Mouse (Mus musculus) megakaryocyte, adult 5-6 weeks (primary cell): Measurements from ENCODE around the gene Slc9a6. TPM values are rescaled to one million over a fixed set of nuclear protein-coding genes. Genes with fewer than 3 reads are reported as not detected.

Experiments
- total RNA-seq, 2 experiments: library from RNA; stranded (forward) in 1 of 2; stranded (reverse) in 1 of 2; fragments of 153-499, 151-499 nt in 1 of 2; fragments of 221-1000, 200-1000 nt in 1 of 2; gene quantifications; 2 replicates each; pipeline versions ENCODE4 v1.2.3 to v1.2.4; 2015 to 2017

The Slc9a6 gene
- total RNA-seq, 2 experiments from 2014 or later: 12.6 to 20.3 TPM

Other genes starting within 250 kb of the Slc9a6 start
- not detected in 2 replicates for gene Smim10l2a, start 235.2 kb upstream of the Slc9a6 start, total RNA-seq (2015)
- gene Smim10l2a, start 235.2 kb upstream of the Slc9a6 start, total RNA-seq (2017): 0.29 TPM in 1 of 2 replicates, not detected in the other
- not detected in 2 replicates for gene Gm2174, start 161.8 kb upstream of the Slc9a6 start, total RNA-seq (2015)
- gene Gm2174, start 161.8 kb upstream of the Slc9a6 start, total RNA-seq (2017): 42.8 and 90.9 TPM in 2 replicates
- gene Ints6l, start 154.9 kb upstream of the Slc9a6 start, total RNA-seq (2015): 155 and 175 TPM in 2 replicates
- 106 and 114 TPM in 2 replicates for gene Ints6l, start 154.9 kb upstream of the Slc9a6 start, total RNA-seq (2017)
- gene Gm10477, start 85.0 kb upstream of the Slc9a6 start, total RNA-seq (2015): not detected in 2 replicates
- gene Gm10477, start 85.0 kb upstream of the Slc9a6 start, total RNA-seq (2017): not detected in 2 replicates
- 0.36 TPM in 1 of 2 replicates, not detected in the other for gene Gm648, start 60.2 kb upstream of the Slc9a6 start, total RNA-seq (2015)
- not detected in 2 replicates for gene Gm648, start 60.2 kb upstream of the Slc9a6 start, total RNA-seq (2017)
- 17.4 and 18.5 TPM in 2 replicates for gene Mmgt1, start 11.7 kb upstream of the Slc9a6 start, total RNA-seq (2015)
- 13.3 and 15.5 TPM in 2 replicates for gene Mmgt1, start 11.7 kb upstream of the Slc9a6 start, total RNA-seq (2017)
- 0.21 TPM in 1 of 2 replicates, not detected in the other for gene Fhl1, start 122.0 kb downstream of the Slc9a6 start, total RNA-seq (2015)
- 1.4 TPM in 1 of 2 replicates, not detected in the other for gene Fhl1, start 122.0 kb downstream of the Slc9a6 start, total RNA-seq (2017)
- 9.0 and 9.9 TPM in 2 replicates for gene Map7d3, start 212.6 kb downstream of the Slc9a6 start, total RNA-seq (2015)
- gene Map7d3, start 212.6 kb downstream of the Slc9a6 start, total RNA-seq (2017): 4.2 and 5.4 TPM in 2 replicates